Mouse (Mus musculus) thymus, adult 2 months (tissue): Measurements from ENCODE around the gene Add3. TPM values are rescaled to one million over a fixed set of nuclear protein-coding genes. Genes with fewer than 3 reads are reported as not detected.

Experiments
- DNase-seq: peaks from one replicate; pipeline ENCODE4 v3.0.0; 2021
- H3K27ac ChIP-seq: fragments of 200-500 bp; 2 replicates; pipeline ENCODE4 v1.5.1; 2012; ENCODE audit warnings: low read length, control low read depth; ENCODE audit not compliant: control insufficient read depth, insufficient read depth
- H3K27me3 ChIP-seq: fragments of 200-500 bp; 2 replicates; pipeline ENCODE4 v1.6.1; 2012; ENCODE audit warnings: mild to moderate bottlenecking, low read length, moderate library complexity, mixed read lengths; ENCODE audit not compliant: control insufficient read depth, insufficient read depth
- H3K36me3 ChIP-seq: fragments of 200-500 bp; 2 replicates; pipeline ENCODE4 v1.6.1; 2012; ENCODE audit warnings: mild to moderate bottlenecking, low read length, moderate library complexity; ENCODE audit not compliant: control insufficient read depth, insufficient read depth
- H3K4me1 ChIP-seq: fragments of 200-500 bp; replicated peaks from 2 replicates; pipeline ENCODE4 v1.6.1; 2012; ENCODE audit warnings: low read length; ENCODE audit not compliant: control insufficient read depth, insufficient read depth
- H3K4me3 ChIP-seq: fragments of 200-500 bp; 2 replicates; pipeline ENCODE4 v1.5.1; 2012; ENCODE audit warnings: mild to moderate bottlenecking, low read length, control low read depth, moderate library complexity; ENCODE audit not compliant: control insufficient read depth, insufficient read depth
- CTCF ChIP-seq: fragments of 200-500 bp; IDR thresholded peaks from 2 replicates; pipeline ENCODE4 v1.5.1; 2012; ENCODE audit warnings: mild to moderate bottlenecking, control low read depth, low read length, moderate library complexity, borderline replicate concordance; ENCODE audit not compliant: control insufficient read depth, poor library complexity, insufficient read depth; ENCODE audit errors: extremely low read depth
- POLR2A ChIP-seq: fragments of 200-500 bp; IDR thresholded peaks from 2 replicates; pipeline ENCODE4 v1.6.1; 2012; ENCODE audit warnings: mild to moderate bottlenecking, low read length, control low read depth, moderate library complexity; ENCODE audit not compliant: control insufficient read depth, poor library complexity, insufficient read depth; ENCODE audit errors: extremely low read depth
- WGBS: fragments of 180-500 bp; shearing (Covaris S2); methylation state at CpG from one replicate; pipeline ENCODE4 v1.1.7; 2018; 5-methylcytosine and 5-hydroxymethylcytosine counted together
- polyA plus RNA-seq: library from polyadenylated mRNA; depleted of rRNA; stranded (reverse); fragments of >200 nt; gene quantifications from 2 replicates; pipeline ENCODE4 v1.2.3, GENCODE M21; 2012; rRNA removed

Add3 gene
- polyA plus RNA-seq, 1 experiment: 23.1 TPM

DNA sequence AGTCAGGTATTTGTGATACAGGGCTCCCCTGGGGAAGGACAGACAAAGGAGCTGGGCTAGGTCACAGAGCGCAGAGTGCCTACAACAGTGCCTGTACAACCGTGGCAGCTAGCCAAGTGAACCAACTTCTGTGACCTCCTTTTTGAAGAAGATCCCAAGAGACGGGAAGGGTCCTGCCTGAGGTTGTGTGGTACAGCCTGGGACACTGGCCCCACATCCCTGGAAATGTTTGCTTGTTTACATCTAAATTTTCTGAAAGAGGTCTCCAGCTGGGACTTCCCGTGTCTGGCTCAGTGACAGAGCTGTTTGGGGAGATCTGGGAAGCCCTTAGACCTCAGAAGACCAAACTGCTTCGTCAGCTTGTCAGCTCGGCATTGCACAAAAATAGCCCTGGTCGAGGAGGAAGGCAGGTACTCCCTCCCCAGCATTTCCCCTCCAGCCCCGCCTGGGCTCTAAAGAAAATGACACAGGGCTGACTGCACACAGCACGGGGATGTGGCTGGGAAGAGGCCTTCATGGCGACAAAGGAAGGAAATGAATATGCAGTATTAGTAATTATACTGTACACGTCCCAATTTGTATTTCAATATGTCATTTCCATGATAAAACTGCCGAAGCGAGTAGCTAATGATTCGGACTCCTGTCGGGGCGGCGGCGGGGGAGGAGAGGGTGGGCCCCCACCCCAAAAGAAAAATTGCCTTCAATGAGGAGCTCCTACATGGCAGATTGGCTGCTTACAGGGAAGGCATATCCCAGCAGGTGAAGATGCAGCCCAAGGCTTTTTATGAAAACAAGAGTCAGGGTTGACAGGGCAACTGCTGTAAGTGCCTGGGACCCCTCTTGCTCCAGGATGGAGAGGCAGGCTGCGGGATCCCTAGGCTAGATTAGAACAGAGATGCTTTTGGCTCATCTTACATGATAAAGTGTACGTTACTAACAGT, 144.3 kb downstream of the Add3 start:
- Histone ChIP-seq H3K27ac (no peak overlapping the region), H3K4me1 (peaks cover 3% of the 10 kb centered on the region; the same call in 1 of the 2 replicates), H3K4me3 (no peak overlapping the region), H3K27me3 (no peaks in the 10 kb centered on the region), H3K36me3 (no peaks in the 10 kb centered on the region)
- TF ChIP-seq CTCF: no peak
- TF ChIP-seq POLR2A: no peak
- WGBS: 21% methylated on average over 20 of the region's 20 CpGs
- DNase-seq: no peak

DNA sequence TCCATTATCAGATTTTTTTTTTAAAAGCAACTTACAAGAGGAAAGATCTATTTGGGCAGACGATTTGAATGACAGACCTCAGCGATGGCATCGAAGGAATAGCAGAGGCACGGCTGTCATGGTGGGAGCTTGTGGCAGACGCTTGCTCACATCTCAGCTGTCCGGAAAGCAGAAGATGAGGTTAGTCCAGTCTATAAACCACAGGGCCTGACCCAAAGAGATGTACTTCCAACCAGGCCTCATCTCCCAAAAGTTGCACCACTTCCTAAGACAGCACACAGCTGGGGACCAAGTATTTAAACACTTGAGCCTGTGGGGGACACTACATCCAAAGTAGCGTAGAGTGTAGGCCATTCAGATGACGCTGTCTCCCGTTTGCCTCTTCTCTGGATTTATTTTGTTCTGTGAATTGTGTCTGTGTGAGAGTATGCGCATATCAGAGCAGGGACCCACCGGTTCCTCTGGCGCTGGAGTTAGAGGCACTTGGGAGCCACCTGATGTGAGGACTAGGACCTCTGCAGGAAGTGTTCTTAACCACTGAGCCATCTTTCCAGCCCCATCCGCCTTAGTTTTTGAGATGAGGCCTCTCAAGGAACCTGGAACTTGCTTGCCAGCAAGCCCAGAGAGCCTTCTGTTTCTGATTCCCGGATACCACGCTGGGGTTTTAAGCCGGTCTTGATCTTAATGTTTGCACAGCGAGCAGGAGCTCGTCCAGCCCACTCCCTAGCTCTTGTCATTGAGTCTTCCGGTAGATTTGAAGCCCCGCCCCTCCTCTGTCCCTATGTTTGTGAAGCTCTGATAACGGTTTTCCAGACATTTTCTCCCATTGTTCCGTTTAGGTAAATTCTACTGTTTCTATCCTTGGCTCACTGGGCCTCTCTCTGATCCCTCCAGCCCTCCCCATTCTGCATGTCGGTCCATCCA, 156.3 kb downstream of the Add3 start:
- H3K4me3 ChIP-seq: no peak overlapping the region
- peaks cover 14% of the 10 kb centered on the region for H3K4me1 ChIP-seq
- no peaks in the 10 kb centered on the region for H3K36me3 ChIP-seq
- no peak for DNase-seq
- H3K27ac ChIP-seq: no peak overlapping the region
- TF ChIP-seq CTCF: no peak
- TF ChIP-seq POLR2A: no peak
- 91% methylated on average over 23 of the region's 23 CpGs for WGBS
- no peaks in the 10 kb centered on the region for H3K27me3 ChIP-seq

Other genes starting within 250 kb of the Add3 start
- 49.6 and 55.6 TPM in 2 replicates for gene Xpnpep1, start 100.2 kb upstream of the Add3 start, polyA plus RNA-seq
- 29.1 and 31.9 TPM in 2 replicates for gene Mxi1, start 170.1 kb downstream of the Add3 start, polyA plus RNA-seq
- gene Gm10197, start 231.3 kb downstream of the Add3 start, polyA plus RNA-seq: not detected in 2 replicates